Mouse (Mus musculus): Measurements from ENCODE around the gene Fbxl8. TPM values are rescaled to one million over a fixed set of nuclear protein-coding genes. Genes with fewer than 3 reads are reported as not detected.

The Fbxl8 gene
- polyA plus RNA-seq, 1 experiment from 2014 or later, result 1.1 TPM

- ATAC-seq (ENCODE audit: low FRiP score), result no peak
- Histone ChIP-seq H3K9me3 (no peaks in the 10 kb centered on the region), H3K4me1 (replicated peaks) (no peaks in the 10 kb centered on the region), H3K9ac (no peak overlapping the region), H3K36me3 (peaks cover 53% of the 10 kb centered on the region), H3K4me3 (no peak overlapping the region), H3K27ac (no peak overlapping the region), H3K27me3 (no peaks in the 10 kb centered on the region), H3K4me2 (no peak overlapping the region)
- WGBS, result 92% methylated on average over 14 of the region's 14 CpGs
Measured at GRCm38 (mm10) chr8:105237442-105238142, 26.9 kb upstream of the Fbxl8 start.

DNA sequence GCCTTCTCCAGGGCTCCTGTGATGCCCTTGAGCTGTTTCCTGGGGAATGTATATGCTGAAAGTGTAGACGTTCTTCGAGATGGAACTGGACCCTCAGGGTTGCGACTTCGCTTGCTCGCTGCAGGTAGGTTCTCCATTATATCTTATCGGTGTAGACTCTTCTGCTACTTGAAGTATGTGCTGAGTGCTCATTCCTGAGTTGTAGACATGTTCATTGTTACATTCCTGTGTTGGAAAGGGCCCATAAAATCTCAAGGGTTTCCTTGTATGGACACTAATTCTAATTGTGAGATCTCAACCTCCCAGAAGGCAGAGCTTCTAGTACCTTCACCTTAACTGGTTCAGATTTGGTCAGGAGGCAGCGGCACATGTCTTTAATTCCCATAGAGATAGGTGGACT is 23.4 kb upstream of the Fbxl8 start:
- H3K4me1 ChIP-seq (replicated peaks), result no peaks in the 10 kb centered on the region
- no peak overlapping the region for H3K4me3 ChIP-seq
- no peak for ATAC-seq (ENCODE audit: low FRiP score)
- 97% methylated on average over 7 of the region's 7 CpGs for WGBS
- H3K27me3 ChIP-seq, result no peaks in the 10 kb centered on the region
- H3K4me2 ChIP-seq, result no peak overlapping the region
- H3K9me3 ChIP-seq, result no peaks in the 10 kb centered on the region
- H3K27ac ChIP-seq, result no peak overlapping the region
- H3K36me3 ChIP-seq, result peaks cover 57% of the 10 kb centered on the region
- H3K9ac ChIP-seq, result no peak overlapping the region

DNA sequence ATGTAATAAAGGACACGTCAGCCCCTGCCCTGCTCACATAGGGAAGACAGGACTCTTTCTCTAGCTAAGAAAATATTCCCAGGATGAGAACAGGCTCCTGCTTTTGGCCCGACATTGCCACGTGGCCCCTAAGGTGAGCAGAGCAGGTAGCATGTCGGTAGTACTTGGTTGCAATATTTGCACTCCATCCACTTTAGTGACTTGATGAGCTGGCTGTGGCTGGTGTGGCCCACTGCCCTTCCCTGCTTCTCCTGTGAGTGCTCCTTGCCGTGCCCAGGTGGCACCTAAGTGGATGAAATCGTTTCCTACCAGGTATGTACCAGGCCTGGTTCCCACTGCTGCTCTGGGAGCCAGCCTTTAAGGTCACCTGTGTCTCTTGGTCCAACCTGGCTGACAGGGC is 12.5 kb upstream of the Fbxl8 start:
- no peak overlapping the region for H3K27ac ChIP-seq
- H3K4me3 ChIP-seq, result no peak overlapping the region
- H3K27me3 ChIP-seq, result peaks cover 28% of the 10 kb centered on the region
- ATAC-seq (ENCODE audit: low FRiP score), result no peak
- 98% methylated on average over 6 of the region's 6 CpGs for WGBS
- H3K4me2 ChIP-seq, result no peak overlapping the region
- no peaks in the 10 kb centered on the region for H3K9me3 ChIP-seq
- H3K4me1 ChIP-seq (replicated peaks), result peaks cover 22% of the 10 kb centered on the region
- no peak overlapping the region for H3K9ac ChIP-seq
- H3K36me3 ChIP-seq, result peaks cover 59% of the 10 kb centered on the region

GRCm38 (mm10) chr8:105252680-105253537 is 11.5 kb upstream of the Fbxl8 start:
- Histone ChIP-seq H3K36me3 (peaks cover 50% of the 10 kb centered on the region), H3K27ac (no peak overlapping the region), H3K27me3 (peaks cover 36% of the 10 kb centered on the region), H3K9me3 (no peaks in the 10 kb centered on the region), H3K4me1 (replicated peaks) (peaks cover 22% of the 10 kb centered on the region), H3K9ac (no peak overlapping the region), H3K4me2 (no peak overlapping the region), H3K4me3 (no peak overlapping the region)
- no peak for ATAC-seq (ENCODE audit: low FRiP score)
- 88% methylated on average over 10 of the region's 10 CpGs for WGBS

GRCm38 (mm10) chr8:105253766-105254151 is 10.7 kb upstream of the Fbxl8 start:
- 0 out of 2 replicates have a peak overlapping the region, but pooled peaks have one; percentile 62 for H3K27ac ChIP-seq
- H3K4me3 ChIP-seq, result peak overlapping the region; percentile 57
- H3K4me1 ChIP-seq (replicated peaks), result peaks cover 26% of the 10 kb centered on the region
- H3K9ac ChIP-seq, result peak overlapping the region; percentile 84
- H3K27me3 ChIP-seq, result peaks cover 45% of the 10 kb centered on the region
- 33% methylated on average over 20 of the region's 20 CpGs for WGBS
- H3K9me3 ChIP-seq, result no peaks in the 10 kb centered on the region
- peak; percentile 37 for ATAC-seq (ENCODE audit: low FRiP score)
- H3K4me2 ChIP-seq, result peak overlapping the region; percentile 93
- peaks cover 41% of the 10 kb centered on the region for H3K36me3 ChIP-seq

- H3K27me3 ChIP-seq, result peaks cover 51% of the 10 kb centered on the region
- peak overlapping the region; percentile 62 for H3K27ac ChIP-seq
- under 1% methylated on average over 74 of the region's 74 CpGs for WGBS
- ATAC-seq (ENCODE audit: low FRiP score), result peak; percentile 83
- peaks cover 32% of the 10 kb centered on the region for H3K4me1 ChIP-seq (replicated peaks)
- H3K36me3 ChIP-seq, result peaks cover 35% of the 10 kb centered on the region
- H3K4me3 ChIP-seq, result peak overlapping the region; percentile 57
- peak overlapping the region; percentile 84 for H3K9ac ChIP-seq
- H3K9me3 ChIP-seq, result no peaks in the 10 kb centered on the region
- peak overlapping the region; percentile 93 for H3K4me2 ChIP-seq
Measured at GRCm38 (mm10) chr8:105254152-105254965, 10.1 kb upstream of the Fbxl8 start.

GRCm38 (mm10) chr8:105254966-105255350 is 9.5 kb upstream of the Fbxl8 start, which contains the start of gene B3gnt9:
B3gnt9 (minus strand) TSS chr8:105255153.
- H3K27ac ChIP-seq, result peak within 1 kb of the TSS; percentile 62
- peak within 1 kb of the TSS; percentile 93 for H3K4me2 ChIP-seq
- no peak for ATAC-seq (ENCODE audit: low FRiP score)
- peaks cover 37% of the 10 kb centered on the region for H3K4me1 ChIP-seq (replicated peaks)
- 2% methylated on average over 14 of the region's 14 CpGs for WGBS
- peaks cover 29% of the 10 kb centered on the region for H3K36me3 ChIP-seq
- H3K9me3 ChIP-seq, result no peaks in the 10 kb centered on the region
- peak within 1 kb of the TSS; percentile 57 for H3K4me3 ChIP-seq
- peak within 1 kb of the TSS; percentile 84 for H3K9ac ChIP-seq
- H3K27me3 ChIP-seq, result peaks cover 57% of the 10 kb centered on the region

- peaks cover 39% of the 10 kb centered on the region for H3K4me1 ChIP-seq (replicated peaks)
- H3K9ac ChIP-seq, result no peak overlapping the region
- ATAC-seq (ENCODE audit: low FRiP score), result no peak
- WGBS, result 63% methylated on average over 7 of the region's 7 CpGs
- H3K4me3 ChIP-seq, result no peak overlapping the region
- no peak overlapping the region for H3K4me2 ChIP-seq
- peaks cover 79% of the 10 kb centered on the region for H3K27me3 ChIP-seq
- H3K9me3 ChIP-seq, result no peaks in the 10 kb centered on the region
- H3K36me3 ChIP-seq, result peaks cover 5% of the 10 kb centered on the region; the same call in 1 of the 2 replicates
- no peak overlapping the region for H3K27ac ChIP-seq
Measured at GRCm38 (mm10) chr8:105257318-105258114, 6.9 kb upstream of the Fbxl8 start.

DNA sequence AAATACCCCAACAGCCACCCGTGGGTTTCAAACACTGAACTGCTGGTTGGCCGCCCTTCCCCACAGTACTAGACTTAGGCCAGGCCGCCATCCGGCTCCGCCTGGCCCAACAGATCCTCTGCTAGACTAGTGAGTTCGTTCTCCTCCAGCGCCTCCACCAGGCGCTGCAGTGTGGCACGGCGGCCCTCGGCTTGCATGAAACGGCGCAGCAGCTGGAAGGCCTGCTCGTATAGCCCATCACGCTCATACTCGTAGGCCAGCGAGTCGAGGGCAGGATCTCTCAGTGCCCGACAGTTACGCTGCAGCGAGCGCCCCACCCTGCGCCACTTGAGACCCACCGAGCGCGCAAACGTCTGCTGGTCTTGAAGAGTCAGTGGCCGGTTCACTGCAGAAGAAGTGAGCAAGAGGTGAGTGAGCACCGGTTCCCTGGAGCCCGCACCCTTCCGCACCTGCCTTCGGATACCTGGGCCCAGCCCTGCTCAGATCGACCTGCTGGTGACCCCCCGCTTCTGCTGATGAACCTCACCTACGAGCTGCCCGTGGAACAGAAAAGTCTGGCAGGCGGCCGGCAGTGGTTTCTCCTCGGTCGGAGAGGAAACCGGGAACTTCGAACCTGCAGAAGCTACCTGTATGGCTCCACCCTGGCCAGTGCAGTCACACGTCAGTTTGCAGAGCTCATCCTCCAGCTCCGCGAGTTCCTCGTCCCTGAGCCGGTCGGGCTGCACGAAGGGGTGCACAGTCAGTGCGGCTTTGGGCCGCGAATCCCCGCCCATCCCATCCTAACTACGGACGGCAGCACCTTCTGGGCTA is 5.3 kb upstream of the Fbxl8 start:
- H3K27me3 ChIP-seq, result peaks cover 89% of the 10 kb centered on the region
- peak overlapping the region; percentile 41 for H3K4me3 ChIP-seq
- peaks cover 32% of the 10 kb centered on the region for H3K4me1 ChIP-seq (replicated peaks)
- WGBS, result 2% methylated on average over 55 of the region's 55 CpGs
- ATAC-seq (ENCODE audit: low FRiP score), result peak; percentile 55; the same call in 1 of the 2 replicates
- no peak overlapping the region for H3K27ac ChIP-seq
- peak overlapping the region; percentile 71 for H3K4me2 ChIP-seq
- H3K9ac ChIP-seq, result peak overlapping the region; percentile 63
- no peaks in the 10 kb centered on the region for H3K36me3 ChIP-seq
- no peaks in the 10 kb centered on the region for H3K9me3 ChIP-seq

DNA sequence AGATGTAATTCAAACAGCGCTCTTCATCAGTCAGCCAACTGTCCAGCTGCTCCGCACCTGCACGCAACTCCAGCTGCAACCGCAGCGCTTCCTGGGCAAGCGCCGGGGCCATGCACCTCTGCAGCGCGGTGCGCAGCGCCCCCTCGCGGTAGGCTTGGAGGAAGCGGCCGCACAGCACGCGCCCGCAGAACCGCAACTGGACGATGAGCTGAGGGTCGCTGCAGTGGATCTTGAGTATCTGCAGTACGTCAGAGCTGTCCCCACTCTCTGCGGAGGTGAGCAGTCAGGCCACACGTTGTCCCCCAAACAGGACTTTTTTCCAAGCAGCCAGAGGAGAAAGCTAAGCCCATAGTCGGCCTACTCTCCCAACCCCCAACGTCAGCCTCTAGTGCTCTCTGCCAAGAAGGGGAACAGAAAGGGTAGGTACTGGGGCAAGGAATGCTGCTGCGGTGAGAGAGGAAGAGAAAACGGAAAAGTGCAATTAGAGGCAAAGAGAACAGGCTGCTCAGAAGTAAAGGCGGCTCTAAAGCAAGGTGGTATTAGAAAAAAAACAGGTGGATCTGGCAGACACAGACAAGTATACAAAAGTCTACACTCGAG is 4.6 kb upstream of the Fbxl8 start:
- Histone ChIP-seq H3K4me2 (peak overlapping the region; percentile 71), H3K27me3 (peaks cover 94% of the 10 kb centered on the region), H3K36me3 (no peaks in the 10 kb centered on the region), H3K9ac (peak overlapping the region; percentile 63), H3K4me3 (peak overlapping the region; percentile 41), H3K4me1 (replicated peaks) (peaks cover 31% of the 10 kb centered on the region), H3K27ac (no peak overlapping the region), H3K9me3 (no peaks in the 10 kb centered on the region)
- WGBS, result 5% methylated on average over 30 of the region's 30 CpGs
- ATAC-seq (ENCODE audit: low FRiP score), result peak; percentile 46
